In genomic region chr2:181156248-181157121, GRCm38 (mm10) we compare ENCODE assay signal across 8 mouse cellular contexts. TPM values are rescaled to one million over a fixed set of nuclear protein-coding genes. Genes with fewer than 3 reads are reported as not detected.
DNase-seq lines count a peak whose midpoint lies in the region; ATAC-seq and TF ChIP-seq lines count a peak whose summit lies in the region.

Gene Eef1a2 (minus strand): TSS chr2:181157014.

- 3% methylated on average over 55 of the region's 55 CpGs for WGBS in forebrain, embryonic 14.5 days
- WGBS in heart, embryonic 15.5 days = 2% methylated on average over 55 of the region's 55 CpGs

- peak within 1 kb of the TSS; percentile 68 for H3K4me2 ChIP-seq in forebrain, embryonic 14.5 days (ENCODE audit: low read length)
- H3K4me2 ChIP-seq in heart, embryonic 15.5 days = peak within 1 kb of the TSS; percentile 62

- 0 out of 2 replicates have a peak, but pooled peaks have one; percentile 8 for TF ChIP-seq POLR2A in brain, embryonic 14.5 days (IDR thresholded peaks at IDR 0.05; ENCODE audit: borderline replicate concordance, extremely low read depth, insufficient read depth, insufficient read length, poor library complexity, severe bottlenecking)

- peak; percentile 20; the same call in 1 of the 2 replicates for TF ChIP-seq CTCF in brain, embryonic 14.5 days (IDR thresholded peaks at IDR 0.05; ENCODE audit: borderline replicate concordance, extremely low read depth, insufficient read depth, insufficient read length)

- 0 out of 2 replicates have a peak, but pooled peaks cover 3% of the 10 kb centered on the region for H3K27me3 ChIP-seq in forebrain, embryonic 14.5 days (replicated peaks; ENCODE audit: control insufficient read depth, insufficient read depth, low read length)
- peaks cover 34% of the 10 kb centered on the region for H3K27me3 ChIP-seq in heart, embryonic 15.5 days

- H3K36me3 ChIP-seq in forebrain, embryonic 14.5 days (ENCODE audit: control insufficient read depth, insufficient read depth, low read length) = no peaks in the 10 kb centered on the region
- peaks cover 12% of the 10 kb centered on the region; the same call in 1 of the 2 replicates for H3K36me3 ChIP-seq in heart, embryonic 15.5 days

- peaks cover 13% of the 10 kb centered on the region for H3K4me1 ChIP-seq in forebrain, embryonic 14.5 days (ENCODE audit: control insufficient read depth, insufficient read depth, low read length)
- H3K4me1 ChIP-seq in heart, embryonic 15.5 days (replicated peaks) = peaks cover 59% of the 10 kb centered on the region

- H3K9me3 ChIP-seq in forebrain, embryonic 14.5 days (replicated peaks; ENCODE audit: control insufficient read depth, low read length) = no peaks in the 10 kb centered on the region
- no peaks in the 10 kb centered on the region for H3K9me3 ChIP-seq in heart, embryonic 15.5 days (replicated peaks)

- peak; percentile 30 for DNase-seq in ZHBTc4 (ENCODE audit: low read depth, low spot score)
- peak; percentile 80 for DNase-seq in brain, embryonic 14.5 days (ENCODE audit: low read depth)
- DNase-seq in forebrain, embryonic 14.5 days (ENCODE audit: low spot score) = peak; percentile 72
- DNase-seq in left cerebral cortex, adult 9 months (ENCODE audit: low spot score in 2 of 2) = peak; percentile 78 to 92
- DNase-seq in right cerebral cortex, adult 2 months (ENCODE audit: low spot score in 2 of 2) = peak; percentile 91
- no peak for DNase-seq in urinary bladder, postnatal 36 days (ENCODE audit: low spot score in 2 of 2)
- no peak for DNase-seq in urinary bladder, postnatal 14 days (ENCODE audit: low spot score)

- H3K27ac ChIP-seq in forebrain, embryonic 14.5 days (ENCODE audit: low read depth, low read length) = peak within 1 kb of the TSS; percentile 70
- peak within 1 kb of the TSS; percentile 85 for H3K27ac ChIP-seq in heart, embryonic 15.5 days

- ATAC-seq in forebrain, embryonic 14.5 days = peak; percentile 70
- ATAC-seq in heart, embryonic 15.5 days (replicated peaks; ENCODE audit: insufficient number of reproducible peaks, insufficient read depth, low FRiP score, low read depth) = 0 out of 2 replicates have a peak, but pooled peaks have one; percentile 31

- H3K4me3 ChIP-seq in forebrain, embryonic 14.5 days (ENCODE audit: low read depth, low read length) = peak within 1 kb of the TSS; percentile 45
- peak within 1 kb of the TSS; percentile 61 for H3K4me3 ChIP-seq in heart, embryonic 15.5 days

- H3K9ac ChIP-seq in forebrain, embryonic 14.5 days (ENCODE audit: low read length) = peak within 1 kb of the TSS; percentile 72
- peak within 1 kb of the TSS; percentile 70 for H3K9ac ChIP-seq in heart, embryonic 15.5 days

RNA-seq across cellular contexts. Expression of gene Eef1a2, which starts in this region (rescaled TPM):
- polyA plus RNA-seq in brain, embryonic 14.5 days (2012; rRNA removed) = 85.1 and 133 TPM in 2 replicates
- polyA plus RNA-seq in forebrain, embryonic 14.5 days (2014; fragmentation: Nextera tagmentation; extraction: Ambion mirVana) = 5.1 and 5.9 TPM in 2 replicates
- 12.1 and 13.2 TPM in 2 replicates for polyA plus RNA-seq in heart, embryonic 15.5 days (2015; fragmentation: Nextera tagmentation; extraction: Ambion mirVana)

Comparison
In these comparisons a context has a peak if more than half of its experiments do, and no peak if none do; other contexts are left out.
1. DNase-seq: peak in ZHBTc4 (single experiment), brain, embryonic 14.5 days (single experiment), forebrain, embryonic 14.5 days (single experiment), left cerebral cortex, adult 9 months (2 of 2) and right cerebral cortex, adult 2 months (2 of 2); none in urinary bladder, postnatal 36 days (0 of 2) and urinary bladder, postnatal 14 days (single experiment).